Mouse (Mus musculus) testis, adult 2 months (tissue): Measurements from ENCODE around the gene Gm48552.

ENCODE experiments used
- CTCF ChIP-seq: fragments of 200-500 bp; IDR thresholded peaks from 2 replicates; pipeline ENCODE4 v1.5.1; 2012; ENCODE audit warnings: low read depth, mild to moderate bottlenecking, inconsistent platforms, low read length, moderate library complexity; ENCODE audit not compliant: control insufficient read depth, insufficient read depth, insufficient replicate concordance
- POLR2A ChIP-seq: fragments of 200-500 bp; IDR thresholded peaks from 2 replicates; pipeline ENCODE4 v1.6.1; 2012; ENCODE audit warnings: low read depth, mild to moderate bottlenecking, inconsistent platforms, low read length, moderate library complexity; ENCODE audit not compliant: control insufficient read depth

GRCm38 (mm10) chr10:81340551-81341332, 48.1 kb upstream of the Gm48552 start:
- no peak for TF ChIP-seq CTCF
- TF ChIP-seq POLR2A, result no peak
